ENCODE assay signal across 15 mouse cellular contexts in genomic region chr1:177139652-177140051, GRCm38 (mm10).
DNase-seq lines count a peak whose midpoint lies in the region; TF ChIP-seq lines count a peak whose summit lies in the region.
"Had no signal": no experiment of that assay in that cellular context is flagged by ENCODE, and none has a peak within 500 bp of the region (broad histone marks: within the 10 kb centered on the region; RNA-seq: fewer than 3 reads in every experiment).

No protein-coding gene starts in this region.

- no peak for TF ChIP-seq CTCF in cerebellum, adult 2 months (IDR thresholded peaks at IDR 0.05; ENCODE audit: borderline replicate concordance, insufficient read depth, low read depth, low read length)

- no peaks in the 10 kb centered on the region for H3K27me3 ChIP-seq in cerebellum, adult 2 months (ENCODE audit: control insufficient read depth, insufficient read depth, low read length)
- H3K27me3 ChIP-seq: heart, embryonic 15.5 days; hindbrain, embryonic 12.5 days had no signal

- no peaks in the 10 kb centered on the region for H3K4me1 ChIP-seq in cerebellum, adult 2 months (ENCODE audit: control insufficient read depth, insufficient read depth, low read length)
- H3K4me1 ChIP-seq: embryonic facial prominence, embryonic 10.5 days; heart, embryonic 15.5 days; hindbrain, embryonic 12.5 days had no signal

- no peak overlapping the region for H3K4me3 ChIP-seq in cerebellum, adult 2 months (replicated peaks; ENCODE audit: insufficient read depth, low read depth, low read length)
- H3K4me3 ChIP-seq: embryonic facial prominence, embryonic 10.5 days; heart, embryonic 15.5 days; hindbrain, embryonic 12.5 days had no signal

- DNase-seq in heart, adult 18-20 months: peak; percentile 18 to 22
- DNase-seq in heart, postnatal 10 days: no peak
- peak; percentile 23 for DNase-seq in left cerebral cortex, adult 11 months (ENCODE audit: low spot score)
- DNase-seq in left cerebral cortex, adult 18-20 months (ENCODE audit: low spot score in 2 of 2): no peak
- peak; percentile 41 for DNase-seq in NIH3T3 (ENCODE audit: low read depth)
- DNase-seq in cerebellum, adult 2 months: no peak
- DNase-seq in testis, postnatal 10 days (ENCODE audit: low spot score): no peak
- DNase-seq: adrenal gland, postnatal 10 days; cerebellum, adult 11-12 months; cerebellum, adult 9-11 months; cerebellum, postnatal 36 days; heart, postnatal 4 days had no signal

- intact Hi-C loops in heart, postnatal 10 days (cut with DNase I): no loop called here

- H3K27ac ChIP-seq in cerebellum, adult 2 months (ENCODE audit: insufficient read depth, low read length): no peak overlapping the region
- H3K27ac ChIP-seq: embryonic facial prominence, embryonic 10.5 days; heart, embryonic 15.5 days; hindbrain, embryonic 12.5 days had no signal

- TF ChIP-seq POLR2A in cerebellum, adult 2 months (IDR thresholded peaks at IDR 0.05; ENCODE audit: borderline replicate concordance, insufficient read depth, low read length): no peak

- WGBS in cerebellum, adult 2 months: 69% methylated on average over 6 of the region's 6 CpGs

Comparison
In these comparisons a context has a peak if more than half of its experiments do, and no peak if none do; other contexts are left out.
1. DNase-seq: peak in heart, adult 18-20 months (2 of 2), left cerebral cortex, adult 11 months (single experiment) and NIH3T3 (single experiment); none in heart, postnatal 10 days (0 of 2), left cerebral cortex, adult 18-20 months (0 of 2), cerebellum, adult 2 months (0 of 2) and testis, postnatal 10 days (single experiment).